12 mouse cellular contexts compared by ENCODE assay signal in genomic region chr3:65321981-65322779, GRCm38 (mm10).
DNase-seq lines count a peak whose midpoint lies in the region; ATAC-seq lines count a peak whose summit lies in the region.
"Had no signal": no experiment of that assay in that cellular context is flagged by ENCODE, and none has a peak within 500 bp of the region (broad histone marks: within the 10 kb centered on the region; RNA-seq: fewer than 3 reads in every experiment).

No protein-coding gene starts in this region.

- H3K9me3 ChIP-seq in neural tube, embryonic 14.5 days (ENCODE audit: control insufficient read depth, low read length) = no peaks in the 10 kb centered on the region
- no peaks in the 10 kb centered on the region for H3K9me3 ChIP-seq in limb, embryonic 10.5 days (replicated peaks)
- H3K9me3 ChIP-seq: embryonic facial prominence, embryonic 15.5 days had no signal

- no peak overlapping the region for H3K9ac ChIP-seq in neural tube, embryonic 14.5 days (replicated peaks; ENCODE audit: low read depth, low read length)
- H3K9ac ChIP-seq: embryonic facial prominence, embryonic 15.5 days had no signal

- 75% methylated on average over 14 of the region's 14 CpGs for WGBS in neural tube, embryonic 14.5 days
- WGBS in limb, embryonic 10.5 days = 91% methylated on average over 14 of the region's 14 CpGs

- H3K27ac ChIP-seq in neural tube, embryonic 14.5 days (ENCODE audit: low read depth, low read length) = no peak overlapping the region
- H3K27ac ChIP-seq in limb, embryonic 10.5 days = no peak overlapping the region
- H3K27ac ChIP-seq: embryonic facial prominence, embryonic 15.5 days had no signal

- no peak overlapping the region for H3K4me2 ChIP-seq in neural tube, embryonic 14.5 days (ENCODE audit: low read depth, low read length)
- H3K4me2 ChIP-seq: embryonic facial prominence, embryonic 15.5 days; liver, embryonic 11.5 days had no signal

- no peaks in the 10 kb centered on the region for H3K4me1 ChIP-seq in neural tube, embryonic 14.5 days (ENCODE audit: control insufficient read depth, insufficient read depth, low read length)
- H3K4me1 ChIP-seq in limb, embryonic 10.5 days = no peaks in the 10 kb centered on the region
- H3K4me1 ChIP-seq: embryonic facial prominence, embryonic 15.5 days had no signal

- H3K27me3 ChIP-seq in neural tube, embryonic 14.5 days (ENCODE audit: control insufficient read depth, insufficient read depth, low read length) = no peaks in the 10 kb centered on the region
- no peaks in the 10 kb centered on the region for H3K27me3 ChIP-seq in limb, embryonic 10.5 days (ENCODE audit: low read depth, poor library complexity, severe bottlenecking)
- H3K27me3 ChIP-seq: embryonic facial prominence, embryonic 15.5 days had no signal

- ATAC-seq in neural tube, embryonic 14.5 days (ENCODE audit: low read depth) = peak; percentile 33; the same call in 1 of the 2 replicates

- H3K4me3 ChIP-seq in neural tube, embryonic 14.5 days (ENCODE audit: low read depth, low read length) = no peak overlapping the region
- no peak overlapping the region for H3K4me3 ChIP-seq in limb, embryonic 10.5 days
- H3K4me3 ChIP-seq: embryonic facial prominence, embryonic 15.5 days; myocyte had no signal

- DNase-seq in neural tube, embryonic 10.5 days (ENCODE audit: extremely low spot score, low spot score) = no peak
- DNase-seq in cerebellum, postnatal 25 days = peak; percentile 60 to 70
- peak; percentile 39 to 49 for DNase-seq in left cerebral cortex, postnatal 14 days (ENCODE audit: low spot score in 2 of 2)
- no peak for DNase-seq in gastrocnemius, adult 18-20 months (ENCODE audit: low spot score)
- DNase-seq in ovary, adult 18-20 months (ENCODE audit: low spot score) = no peak
- no peak for DNase-seq in limb, embryonic 10.5 days (ENCODE audit: low spot score)
- DNase-seq: kidney, postnatal 4 days; retina, postnatal 1 day had no signal

- intact Hi-C loops in left cerebral cortex, postnatal 14 days (cut with DNase I) = no loop called here

- no peaks in the 10 kb centered on the region for H3K36me3 ChIP-seq in neural tube, embryonic 14.5 days (ENCODE audit: control insufficient read depth, insufficient read depth, low read length)
- no peaks in the 10 kb centered on the region for H3K36me3 ChIP-seq in limb, embryonic 10.5 days
- H3K36me3 ChIP-seq: embryonic facial prominence, embryonic 15.5 days had no signal

Comparison
In these comparisons a context has a peak if more than half of its experiments do, and no peak if none do; other contexts are left out.
1. DNase-seq: peak in cerebellum, postnatal 25 days (2 of 2) and left cerebral cortex, postnatal 14 days (2 of 2); none in neural tube, embryonic 10.5 days (single experiment), gastrocnemius, adult 18-20 months (single experiment), ovary, adult 18-20 months (single experiment) and limb, embryonic 10.5 days (single experiment).